Mouse (Mus musculus) kidney, adult 2 months (tissue): ENCODE measurements around the gene Ccnk.

Source experiments
- CTCF ChIP-seq: fragments of 200-500 bp; conservative IDR thresholded peaks from 2 replicates; pipeline ENCODE4 v1.5.1; 2011; ENCODE audit warnings: low read depth, mild to moderate bottlenecking, control low read depth, low read length, moderate library complexity, mixed read lengths; ENCODE audit not compliant: insufficient read depth, insufficient read length
- POLR2A ChIP-seq: fragments of 200-500 bp; IDR thresholded peaks from one replicate; pipeline ENCODE4 v1.6.1; 2011; ENCODE audit warnings: low read depth, low read length, control low read depth

GRCm38 (mm10) chr12:108251825-108252542, 72.6 kb downstream of the Ccnk start:
- TF ChIP-seq POLR2A (no peak), CTCF (no peak)
